8 mouse cellular contexts compared by ENCODE assay signal in genomic region chr9:64021319-64021850, GRCm38 (mm10). TPM values are rescaled to one million over a fixed set of nuclear protein-coding genes. Genes with fewer than 3 reads are reported as not detected.
DNase-seq lines count a peak whose midpoint lies in the region; ATAC-seq lines count a peak whose summit lies in the region.

No protein-coding gene starts in this region.

- peak overlapping the region; percentile 95 for H3K9ac ChIP-seq in limb, embryonic 15.5 days
- H3K9ac ChIP-seq in stomach, embryonic 16.5 days (ENCODE audit: low read length), result peak overlapping the region; percentile 87

- peak overlapping the region; percentile 72 for H3K4me3 ChIP-seq in erythroblast, embryonic 14.5 days (replicated peaks)
- H3K4me3 ChIP-seq in limb, embryonic 15.5 days, result peak overlapping the region; percentile 62
- peak overlapping the region; percentile 72 for H3K4me3 ChIP-seq in stomach, embryonic 16.5 days (replicated peaks; ENCODE audit: low read length)

- WGBS in limb, embryonic 15.5 days, result under 1% methylated on average over 28 of the region's 32 CpGs
- under 1% methylated on average over 32 of the region's 32 CpGs for WGBS in stomach, embryonic 16.5 days

- DNase-seq in thymus, postnatal 0 days (ENCODE audit: low spot score), result peak; percentile 26
- no peak for DNase-seq in thymus, postnatal 25 days
- no peak for DNase-seq in urinary bladder, postnatal 14 days (ENCODE audit: low spot score)
- no peak for DNase-seq in cerebellum, postnatal 4 days (ENCODE audit: low spot score in 2 of 2)

- ATAC-seq in erythroblast, adult 5-6 weeks (replicated peaks; ENCODE audit: low FRiP score, poor library complexity, severe bottlenecking), result no peak
- ATAC-seq in limb, embryonic 15.5 days (ENCODE audit: insufficient number of reproducible peaks, low FRiP score, low TSS enrichment, low read depth), result no peak
- no peak for ATAC-seq in stomach, embryonic 16.5 days (ENCODE audit: insufficient read depth, low FRiP score)

- H3K36me3 ChIP-seq in erythroblast, embryonic 14.5 days (ENCODE audit: control insufficient read depth), result no peaks in the 10 kb centered on the region
- H3K36me3 ChIP-seq in limb, embryonic 15.5 days, result no peaks in the 10 kb centered on the region
- no peaks in the 10 kb centered on the region for H3K36me3 ChIP-seq in stomach, embryonic 16.5 days (ENCODE audit: control insufficient read depth, insufficient read depth, low read length)

- H3K4me2 ChIP-seq in limb, embryonic 15.5 days, result peak overlapping the region; percentile 95
- H3K4me2 ChIP-seq in stomach, embryonic 16.5 days (ENCODE audit: low read depth, low read length), result peak overlapping the region; percentile 95

- H3K4me1 ChIP-seq in erythroblast, embryonic 14.5 days (ENCODE audit: control insufficient read depth), result peaks cover 99% of the 10 kb centered on the region
- H3K4me1 ChIP-seq in limb, embryonic 15.5 days, result peaks cover 47% of the 10 kb centered on the region
- H3K4me1 ChIP-seq in stomach, embryonic 16.5 days (ENCODE audit: control insufficient read depth, insufficient read depth, low read length), result peaks cover 50% of the 10 kb centered on the region

- peaks cover 60% of the 10 kb centered on the region for H3K27me3 ChIP-seq in erythroblast, embryonic 14.5 days (ENCODE audit: control insufficient read depth)
- no peaks in the 10 kb centered on the region for H3K27me3 ChIP-seq in limb, embryonic 15.5 days
- H3K27me3 ChIP-seq in stomach, embryonic 16.5 days (ENCODE audit: control insufficient read depth, insufficient read depth, low read length), result no peaks in the 10 kb centered on the region

- peak overlapping the region; percentile 96 for H3K27ac ChIP-seq in limb, embryonic 15.5 days
- H3K27ac ChIP-seq in stomach, embryonic 16.5 days (ENCODE audit: low read length), result peak overlapping the region; percentile 99

- H3K9me3 ChIP-seq in erythroblast, embryonic 14.5 days (ENCODE audit: control insufficient read depth, low read length), result peaks cover 22% of the 10 kb centered on the region; the same call in 1 of the 2 replicates
- no peaks in the 10 kb centered on the region for H3K9me3 ChIP-seq in limb, embryonic 15.5 days
- H3K9me3 ChIP-seq in stomach, embryonic 16.5 days (replicated peaks; ENCODE audit: control insufficient read depth, low read length), result no peaks in the 10 kb centered on the region

RNA-seq across cellular contexts. Expression of gene Smad6, which starts 0.5 kb away (rescaled TPM):
- polyA plus RNA-seq in erythroblast, embryonic 14.5 days (2012), result 0.62 TPM in 2 replicates
- total RNA-seq in erythroblast, adult 5-6 weeks (2015; ENCODE audit: low replicate concordance), result not detected in 2 replicates
- 0.60 TPM in 1 of 2 replicates, not detected in the other for total RNA-seq in erythroblast, adult 5-6 weeks (2017; ENCODE audit: low replicate concordance)
- 0.96 and 1.4 TPM in 2 replicates for polyA plus RNA-seq in thymus, postnatal 0 days (2015; fragmentation: Nextera tagmentation; extraction: Ambion mirVana)
- 7.1 and 9.4 TPM in 2 replicates for polyA plus RNA-seq in limb, embryonic 15.5 days (2015; fragmentation: Nextera tagmentation; extraction: Ambion mirVana)
- 3.0 and 3.3 TPM in 2 replicates for polyA plus RNA-seq in stomach, embryonic 16.5 days (2015; fragmentation: Nextera tagmentation; extraction: Ambion mirVana)
